Mouse (Mus musculus) cerebellum, postnatal 14 days (tissue): ENCODE measurements around the gene Serpinb6c.
A peak's percentile ranks its signal among the peaks of the same experiment; 100 is the strongest.
"Not testable (repeated sequence)": the region's sequence is repeated elsewhere in the genome, so short reads cannot be mapped to it uniquely, and the experiment has no call there.

Source experiments
- DNase-seq, 2 experiments: peaks; one replicate each; pipeline ENCODE4 v3.0.0; 2021; ENCODE audit warnings: mixed read lengths in 2 of 2

The Serpinb6c gene

DNA sequence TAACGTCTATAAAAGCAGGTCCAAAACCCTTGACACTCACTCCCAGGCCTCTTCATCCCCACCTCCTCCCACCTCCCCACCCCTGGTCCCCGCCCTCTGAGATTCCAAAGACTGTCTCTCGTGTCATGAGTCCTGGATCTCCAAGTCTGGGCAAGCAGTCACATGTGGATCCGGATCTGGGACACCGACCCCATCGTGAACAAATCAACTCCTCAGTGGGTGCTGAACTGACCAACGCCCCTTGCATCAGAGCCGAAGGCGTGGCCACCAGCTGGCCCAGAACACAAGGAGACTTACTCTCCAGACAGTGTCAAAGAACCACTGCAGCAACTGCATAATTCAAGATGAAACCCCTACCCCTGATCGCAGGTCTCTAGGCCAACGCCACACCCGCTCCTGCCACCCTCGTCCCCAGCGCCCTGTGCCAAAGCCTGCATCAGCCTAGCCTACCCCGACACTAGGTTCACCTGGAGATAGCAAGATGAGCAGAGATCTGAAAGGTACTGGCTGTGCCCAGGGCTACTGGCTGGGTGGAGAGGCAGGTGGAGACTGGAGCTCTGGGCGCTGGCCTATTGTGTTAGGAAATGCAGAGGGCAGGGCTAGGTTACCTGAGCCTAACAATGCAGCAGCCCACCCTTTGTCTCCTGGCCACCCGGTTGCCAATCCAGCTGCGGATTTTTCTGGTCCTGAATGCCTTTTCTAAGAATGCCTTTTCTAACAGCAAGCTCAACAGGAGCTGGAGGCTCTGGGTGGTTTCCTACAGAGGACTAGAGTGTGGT is at the start of gene Serpinb6c:
TSS of gene Serpinb6c (minus strand) at position 533 of the 779 bp plus-strand sequence.
- no peak for DNase-seq

GRCm38 (mm10) chr13:33952947-33953346 is 47.4 kb upstream of the Serpinb6c start:
- no peak for DNase-seq

DNA sequence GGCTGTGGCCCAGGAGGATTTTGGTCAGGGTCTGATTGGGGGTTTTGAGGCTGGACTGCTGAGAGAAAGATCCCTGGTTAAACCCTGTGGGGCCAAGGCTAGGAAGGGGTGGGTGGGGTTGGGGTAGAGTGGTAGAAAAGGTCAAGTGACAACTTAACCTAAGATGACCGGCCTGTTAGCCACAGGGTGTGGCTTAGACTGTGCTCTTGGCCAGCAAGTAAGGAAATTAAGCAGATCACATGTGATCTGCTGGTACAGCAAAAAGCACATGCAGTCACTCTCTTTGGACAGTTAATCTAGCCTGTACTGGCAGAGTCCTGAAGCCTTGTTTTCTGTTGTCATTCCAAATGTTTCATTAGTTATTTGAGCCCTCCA is 46.6 kb upstream of the Serpinb6c start:
- no peak for DNase-seq

GRCm38 (mm10) chr13:33951308-33952074 is 46.0 kb upstream of the Serpinb6c start:
- DNase-seq = no peak

GRCm38 (mm10) chr13:33942212-33942779 is 36.8 kb upstream of the Serpinb6c start:
- peak; percentile 23 to 45 for DNase-seq

DNA sequence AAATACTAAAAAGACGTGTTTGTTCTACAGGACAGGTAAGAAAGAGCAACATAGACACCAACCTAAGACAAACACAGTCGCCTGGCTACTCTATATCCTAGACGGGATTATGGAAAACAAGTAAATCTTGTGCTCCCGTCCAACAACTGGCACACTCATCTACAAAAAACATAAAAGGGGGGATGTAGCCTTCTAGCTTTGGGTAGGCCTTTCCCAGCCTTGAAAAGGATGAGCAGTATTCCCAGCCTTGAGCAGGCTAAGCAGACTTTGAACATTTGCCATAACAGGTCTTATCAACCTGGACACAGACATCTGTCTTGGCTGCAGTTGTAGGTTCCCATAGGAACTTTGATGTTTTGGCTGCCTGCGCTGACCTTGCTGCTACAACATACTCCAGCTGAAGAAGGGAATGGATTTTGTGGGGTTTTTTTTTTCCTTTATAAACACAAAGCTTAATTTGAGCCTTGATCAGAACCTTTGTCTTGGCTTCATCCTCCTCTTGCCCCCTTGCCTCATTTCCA is 35.8 kb upstream of the Serpinb6c start:
- DNase-seq = no peak

GRCm38 (mm10) chr13:33937587-33937986 is 32.1 kb upstream of the Serpinb6c start:
- DNase-seq = not testable (repeated sequence)

DNA sequence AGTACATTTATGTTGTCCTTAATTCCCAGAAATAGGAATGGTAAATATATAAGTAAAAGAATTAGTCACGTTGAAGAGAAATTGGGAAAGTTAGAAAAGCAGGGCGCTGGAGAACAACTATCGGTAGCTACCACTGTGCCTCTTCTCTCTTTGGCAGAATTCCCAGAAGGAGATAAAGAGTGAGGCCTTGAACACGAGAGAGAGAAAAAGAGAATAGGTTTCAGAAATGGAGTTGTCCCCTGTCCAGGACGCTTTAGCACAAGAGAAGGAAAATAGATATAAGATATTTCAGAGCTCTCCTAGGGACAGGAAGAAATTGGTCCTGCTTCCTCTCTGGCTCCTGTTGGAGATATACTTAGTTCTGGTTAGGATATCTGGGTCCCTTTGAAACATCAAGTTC is 31.6 kb upstream of the Serpinb6c start:
- no peak for DNase-seq

GRCm38 (mm10) chr13:33935465-33936181 is 30.1 kb upstream of the Serpinb6c start:
- DNase-seq = peak; percentile 69 to 70

GRCm38 (mm10) chr13:33934743-33935142 is 29.2 kb upstream of the Serpinb6c start:
- peak in 1 of 2 experiments; percentile 4 for DNase-seq

DNA sequence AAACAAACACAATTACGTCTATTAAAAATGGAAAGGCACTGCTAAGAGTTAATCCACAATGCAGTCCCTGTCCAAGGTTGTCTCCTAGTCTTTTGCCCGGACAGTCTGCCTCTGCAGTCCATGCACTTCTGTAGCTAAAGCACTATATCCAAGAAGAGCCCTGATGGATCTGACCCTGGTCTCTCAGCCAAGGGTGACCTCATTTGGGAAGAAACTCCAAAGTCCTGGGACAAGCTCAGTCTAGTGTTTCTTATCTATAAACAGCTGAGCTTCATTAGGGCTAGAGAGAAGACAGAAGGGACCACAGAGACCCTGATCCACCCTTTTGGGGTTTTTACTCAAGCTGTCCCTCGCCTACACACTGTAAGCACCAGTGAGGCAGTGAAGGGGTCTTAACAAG is 25.4 kb upstream of the Serpinb6c start:
- no peak for DNase-seq

DNA sequence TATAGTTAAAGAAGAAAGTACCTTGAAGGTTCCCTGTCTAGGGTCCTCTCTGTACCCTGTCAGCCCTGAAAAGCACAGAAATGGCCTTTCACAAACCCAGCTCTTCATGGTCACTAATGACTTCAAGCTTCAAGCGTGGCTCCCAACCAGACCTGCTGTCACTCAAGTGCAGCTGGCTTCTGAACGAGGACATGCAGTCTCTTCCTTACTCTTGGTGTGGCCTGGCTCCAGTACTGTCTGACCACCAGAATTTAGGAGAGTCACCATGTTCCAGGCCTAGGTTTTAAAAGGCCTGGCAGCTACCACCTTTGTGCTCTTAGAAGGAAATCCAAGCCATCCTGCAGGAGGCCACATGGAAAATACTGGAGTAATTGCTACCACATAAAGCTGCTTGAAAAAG is 24.8 kb upstream of the Serpinb6c start:
- no peak for DNase-seq

DNA sequence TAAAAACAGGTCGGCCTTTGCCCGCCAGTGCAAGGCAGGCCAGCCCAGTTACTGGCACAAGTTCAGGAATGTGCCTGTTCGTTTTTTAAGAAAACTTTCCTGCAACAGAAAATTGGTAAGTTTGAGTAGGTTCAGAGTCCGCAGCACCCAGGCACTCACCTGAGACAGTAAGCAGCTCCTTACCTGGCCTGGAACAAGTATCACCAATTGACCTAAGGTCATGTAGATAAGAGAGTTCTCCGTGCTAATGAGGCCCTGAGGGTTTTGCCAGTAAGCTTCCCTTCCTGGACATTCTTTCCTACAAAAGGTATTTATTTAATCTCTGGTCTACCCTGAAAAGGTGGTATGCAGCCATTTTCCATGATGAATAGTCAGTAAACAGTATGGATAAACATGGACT is 16.2 kb upstream of the Serpinb6c start:
- DNase-seq = no peak

- no peak for DNase-seq
Measured at GRCm38 (mm10) chr13:33921041-33921440, 15.5 kb upstream of the Serpinb6c start.

- DNase-seq = no peak
Measured at GRCm38 (mm10) chr13:33906821-33907220, 1.3 kb upstream of the Serpinb6c start.

- DNase-seq = no peak
Measured at GRCm38 (mm10) chr13:33903290-33903689, 2.2 kb downstream of the Serpinb6c start.

DNA sequence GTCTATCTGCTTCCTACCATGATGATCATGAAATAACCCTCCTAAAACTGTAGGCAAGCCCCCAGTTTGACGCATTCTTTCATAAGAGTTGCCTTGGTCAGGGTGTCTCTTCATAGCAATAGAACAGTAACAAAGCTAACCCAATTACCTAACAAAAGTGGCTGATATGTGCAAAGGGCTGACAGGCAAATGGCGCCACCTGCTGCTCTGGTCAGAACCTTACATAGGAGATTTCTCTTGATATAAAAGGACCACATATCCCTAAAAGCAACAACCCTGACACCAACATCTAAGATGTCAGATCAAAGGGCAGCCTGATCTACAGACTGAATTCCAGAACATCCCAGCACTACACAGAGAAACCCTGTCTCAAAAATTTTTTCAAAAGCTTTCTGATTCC is 11.3 kb downstream of the Serpinb6c start:
- peak; percentile 42 to 66 for DNase-seq

GRCm38 (mm10) chr13:33843308-33843707 is 62.2 kb downstream of the Serpinb6c start, which contains the start of gene Serpinb6e:
Gene Serpinb6e, minus strand, starts transcription at chr13:33843408.
- no peak for DNase-seq

DNA sequence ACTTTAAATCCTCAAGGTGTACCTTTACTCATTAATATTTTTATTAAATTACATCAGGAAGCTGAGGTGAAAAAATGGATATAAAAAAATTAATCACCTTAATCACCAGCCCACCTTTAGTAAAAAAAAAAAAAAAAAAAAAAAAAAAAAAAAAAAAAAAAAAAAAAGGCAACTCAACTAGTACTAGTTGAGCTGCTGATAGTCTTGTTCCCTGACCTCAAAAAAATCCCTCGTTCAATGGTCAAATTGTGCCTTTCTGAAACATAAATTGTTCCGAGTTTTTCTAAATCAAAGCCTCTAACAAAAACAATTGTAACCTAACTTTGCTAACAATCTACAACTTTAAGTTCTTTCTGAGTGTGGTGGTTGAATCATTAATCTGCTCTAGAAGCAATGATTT is 74.8 kb downstream of the Serpinb6c start:
- no peak for DNase-seq
